Mouse (Mus musculus) c-Kit-positive CD71-negative TER-119-negative erythroid progenitor cells, embryonic 14.5 days (primary cell): ENCODE data around the gene Creld1.

ENCODE experiments used
- DNase-seq: peaks from one replicate; pipeline ENCODE4 v3.0.0-alpha.2; 2013; ENCODE audit warnings: low read depth

Creld1 gene

DNA sequence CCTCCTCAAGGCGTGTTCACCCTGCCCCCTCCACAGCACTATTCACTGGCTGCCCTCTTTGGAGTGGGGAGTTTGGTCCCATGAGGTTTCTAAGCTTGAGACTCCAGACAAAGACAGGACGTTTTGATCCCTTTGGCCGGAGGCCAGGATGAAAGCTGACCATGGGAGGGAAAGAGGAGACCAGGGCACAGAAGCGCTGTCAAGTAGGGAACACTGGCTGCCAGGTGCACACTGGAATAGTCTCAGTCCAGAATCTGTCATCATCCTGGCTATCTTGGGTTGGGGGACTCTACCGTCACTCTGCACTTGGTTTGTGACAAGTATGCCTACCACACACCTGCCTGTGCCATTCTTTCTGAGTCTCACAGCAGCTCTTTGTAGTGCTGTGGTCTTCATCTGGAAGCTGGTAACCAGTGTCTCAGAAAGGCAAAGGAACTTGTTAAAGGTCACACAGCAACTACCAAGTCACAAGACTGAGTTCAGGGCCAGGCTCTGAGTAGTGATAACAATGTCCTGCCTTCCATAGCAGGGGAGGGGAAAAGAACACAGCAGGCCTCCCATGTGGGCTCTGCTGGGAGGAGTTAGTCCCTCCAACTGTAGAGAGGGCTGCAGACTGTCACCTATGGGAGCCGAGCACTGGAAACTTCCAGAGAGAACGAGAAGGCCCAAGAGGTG lies 25.3 kb downstream of the Creld1 start:
- DNase-seq = no peak

DNA sequence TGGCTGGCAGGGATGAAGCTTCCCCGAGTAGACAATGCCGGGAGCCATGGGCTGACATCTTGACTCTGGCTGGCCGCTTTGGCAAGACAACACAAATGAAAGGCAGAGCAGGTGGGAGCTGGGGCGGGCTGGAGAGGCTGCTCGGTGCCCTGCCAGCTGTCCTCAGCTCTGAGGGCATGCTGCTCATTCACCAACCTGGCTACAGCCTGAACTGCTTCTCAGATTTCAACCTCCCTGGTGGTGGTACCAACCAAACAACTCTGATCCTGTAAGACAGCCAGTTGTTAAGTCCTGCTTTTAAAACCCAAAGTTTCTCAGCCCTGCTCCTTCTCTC lies 25.8 kb downstream of the Creld1 start:
- no peak for DNase-seq

DNA sequence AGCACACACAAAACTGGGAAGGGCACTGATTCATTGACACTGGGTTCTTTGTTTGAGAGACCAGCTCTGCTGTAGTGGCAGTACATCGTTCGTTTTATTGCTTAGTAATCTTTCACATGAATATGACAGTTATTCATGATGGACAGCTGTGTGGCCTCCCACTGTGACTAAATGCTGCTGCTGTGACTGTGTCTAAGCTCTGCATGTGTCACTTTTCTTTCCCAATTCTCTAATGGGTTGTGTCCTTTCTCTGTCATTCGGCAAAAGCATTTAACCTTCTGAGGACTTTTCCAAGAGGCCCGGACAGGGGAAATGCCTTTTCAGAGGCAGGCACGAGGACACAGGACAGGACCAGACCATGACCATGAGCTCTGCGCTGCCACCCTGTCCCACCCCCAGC lies 30.8 kb downstream of the Creld1 start:
- DNase-seq = no peak

DNA sequence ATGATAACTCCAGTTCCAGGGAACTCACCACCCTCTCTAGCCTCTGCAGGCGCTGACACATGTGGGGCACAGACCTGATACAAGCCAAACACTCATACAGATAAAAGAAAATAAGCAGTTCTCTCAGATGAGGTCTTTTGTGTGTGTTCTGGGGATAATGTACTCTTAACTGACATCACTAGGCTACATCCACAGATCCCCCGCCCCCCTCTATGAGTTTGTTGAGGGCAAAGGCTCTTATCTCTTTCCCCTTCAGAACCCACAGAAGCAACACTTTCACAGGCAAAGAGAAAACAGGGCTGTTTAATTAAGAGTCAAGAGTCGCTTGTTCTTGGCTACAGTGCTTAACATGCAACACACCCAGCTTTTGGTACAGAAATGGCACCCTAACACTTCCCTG lies 31.5 kb downstream of the Creld1 start:
- no peak for DNase-seq

DNA sequence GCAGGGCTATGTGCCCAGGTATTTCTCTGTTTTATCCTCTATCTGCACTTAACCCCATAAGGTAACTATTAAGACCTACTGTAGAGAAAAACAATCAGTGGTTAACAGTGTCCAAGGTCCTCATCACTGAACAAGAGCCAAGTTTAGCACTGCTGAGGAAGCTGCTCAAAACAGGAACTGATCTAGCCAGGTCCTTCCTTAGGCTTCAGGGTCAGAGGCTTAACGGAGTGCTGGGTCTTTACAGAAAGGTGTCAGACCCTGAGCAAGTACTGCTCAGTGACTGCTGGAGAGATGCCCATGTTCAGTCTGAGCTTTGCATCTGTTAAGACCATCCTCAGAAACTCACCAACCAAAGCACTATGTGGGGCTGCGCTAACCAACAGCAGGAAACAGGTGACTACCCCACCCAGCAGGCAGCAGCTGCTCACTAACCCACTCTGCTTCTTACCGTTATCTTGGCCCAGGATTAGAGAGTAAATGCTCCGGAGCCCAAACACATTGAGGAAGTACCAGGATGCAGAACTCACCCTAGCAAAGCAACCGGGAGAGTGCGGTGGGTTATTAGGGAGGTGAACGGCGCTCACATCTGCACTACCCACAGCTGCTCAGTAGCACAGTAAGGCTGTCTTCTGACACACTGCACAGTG lies 34.5 kb downstream of the Creld1 start:
- no peak for DNase-seq

DNA sequence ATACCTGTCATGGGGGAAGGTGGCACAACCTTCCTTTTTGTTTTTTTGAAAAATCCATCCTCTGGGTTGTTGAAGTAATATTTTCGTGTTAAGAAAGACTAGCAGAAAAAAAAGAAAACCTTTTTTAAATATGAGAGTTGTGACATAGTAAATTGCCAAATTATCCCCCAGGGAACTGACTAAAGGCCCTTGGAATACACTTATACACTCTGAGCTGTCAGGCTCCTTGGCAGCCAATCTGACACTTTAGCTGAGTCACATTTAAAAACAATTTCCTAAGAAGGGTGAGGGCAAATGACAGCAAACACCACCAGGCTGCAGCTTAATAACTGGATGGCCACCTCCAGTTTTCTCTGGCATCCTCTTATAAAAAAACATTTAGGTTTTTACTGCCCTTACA lies 39.2 kb downstream of the Creld1 start:
- no peak for DNase-seq

DNA sequence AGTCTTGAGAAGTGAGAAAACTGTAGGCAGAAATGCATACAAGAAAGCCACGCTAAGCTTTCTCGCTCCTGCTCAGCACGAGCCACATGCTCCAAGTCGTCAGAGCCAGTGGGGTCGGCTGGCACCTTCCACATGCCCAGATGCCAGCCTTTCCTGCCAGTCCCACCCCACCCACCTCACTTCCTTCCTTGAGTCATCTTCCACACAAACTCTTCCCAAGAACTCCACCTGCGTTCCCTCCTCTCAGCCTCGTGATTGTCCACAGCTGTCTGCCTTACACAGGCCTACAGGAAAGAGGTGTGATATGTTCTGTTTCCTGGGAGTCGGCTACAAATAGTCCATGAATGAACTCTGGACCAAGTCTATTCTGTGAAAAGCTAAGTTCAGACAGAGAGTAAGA lies 40.3 kb downstream of the Creld1 start:
- DNase-seq = no peak

DNA sequence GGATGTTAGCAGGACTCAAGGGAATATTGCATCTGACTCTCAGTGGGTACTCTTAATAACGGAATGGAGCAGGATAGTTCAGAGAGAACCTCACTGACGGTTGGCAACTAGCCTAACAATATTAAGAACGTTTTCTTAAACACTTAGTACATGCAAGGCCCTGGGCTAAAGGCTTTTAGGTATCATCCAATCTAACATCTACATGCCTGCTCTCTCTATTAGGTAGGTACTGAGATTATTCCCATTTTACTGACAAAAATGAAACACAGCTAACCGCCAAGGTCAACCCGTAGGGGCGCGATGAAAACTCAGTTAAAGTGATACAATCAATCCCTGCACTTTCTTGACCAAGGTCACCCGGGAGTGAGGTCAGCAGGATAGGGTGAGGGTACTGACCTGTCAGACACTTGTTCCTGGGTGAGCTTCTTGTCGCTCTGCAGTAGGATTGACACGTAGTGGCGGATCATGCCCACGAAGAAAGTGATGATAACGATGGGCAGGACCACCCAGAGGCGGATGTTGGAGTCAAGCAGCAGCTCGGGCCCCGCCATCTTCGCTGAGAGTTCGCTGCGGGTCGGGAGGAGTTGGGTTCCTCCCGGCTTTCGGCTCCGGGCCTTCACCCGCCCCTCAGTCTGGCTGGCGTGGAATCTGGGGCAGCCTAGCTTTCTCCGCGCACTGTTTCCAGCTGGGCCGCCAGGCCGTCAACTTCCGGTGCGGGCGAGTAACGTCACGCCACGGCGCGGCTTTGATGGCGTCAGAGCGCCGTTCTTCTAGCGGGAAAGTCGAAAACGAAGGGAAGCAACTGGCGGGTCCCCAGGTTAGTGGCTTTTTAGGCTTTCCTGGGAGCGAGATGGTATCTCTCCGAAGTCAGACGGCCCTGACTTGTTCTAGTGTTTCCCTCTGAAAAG lies 48.1 kb downstream of the Creld1 start, which contains the start of the genes Emc3 and Fancd2:
Gene Emc3 (minus strand): TSS at position 721 of the 908 bp plus-strand sequence.
Gene Fancd2 (plus strand): TSS at position 751 of the 908 bp plus-strand sequence.
- peak; percentile 73 for DNase-seq

DNA sequence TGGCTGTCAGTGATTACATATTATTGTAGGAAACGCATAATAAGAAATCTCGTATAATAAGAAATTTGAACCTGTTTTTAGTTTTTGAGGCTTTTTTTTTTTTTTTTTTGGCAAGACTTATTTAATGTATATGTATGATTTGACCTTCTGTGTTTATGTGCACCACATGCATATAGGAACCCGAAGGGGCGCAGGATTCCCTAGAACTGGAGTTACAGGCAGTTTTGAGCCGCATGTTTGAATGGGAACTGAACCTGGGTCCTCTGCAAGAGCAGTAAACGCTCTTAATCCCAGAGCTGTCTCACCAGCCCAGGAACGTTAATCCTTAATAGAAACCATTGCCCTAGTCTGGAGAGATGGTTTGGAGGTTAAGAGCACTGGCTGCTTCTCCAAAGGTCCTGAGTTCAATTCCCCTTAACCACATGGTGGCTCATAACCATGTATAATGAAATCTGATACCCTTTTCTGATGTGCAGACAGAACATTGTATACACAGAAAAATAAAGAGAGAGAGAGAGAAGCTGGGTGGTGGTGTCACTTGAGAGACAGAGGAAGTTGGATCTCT lies 48.8 kb downstream of the Creld1 start:
- no peak for DNase-seq

DNA sequence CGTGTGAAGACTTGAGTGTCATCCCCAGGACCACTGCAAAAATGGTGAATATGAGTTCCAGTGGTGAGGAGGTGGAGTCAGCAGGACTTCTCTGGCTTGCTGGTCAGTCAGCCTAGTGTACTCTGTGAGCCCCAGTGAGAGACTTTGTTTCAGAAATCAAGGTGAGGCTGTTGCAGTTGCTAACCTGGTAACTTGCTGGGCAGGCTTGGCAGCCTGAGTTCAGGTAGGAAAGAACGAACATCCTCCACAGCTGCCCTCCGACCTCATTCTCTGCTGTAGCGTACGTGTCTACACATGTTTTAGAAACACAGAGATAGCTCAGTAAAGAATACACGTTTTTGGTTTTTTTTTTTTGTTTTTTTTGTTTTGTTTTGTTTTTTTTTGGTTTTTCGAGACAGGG lies 51.8 kb downstream of the Creld1 start:
- no peak for DNase-seq

DNA sequence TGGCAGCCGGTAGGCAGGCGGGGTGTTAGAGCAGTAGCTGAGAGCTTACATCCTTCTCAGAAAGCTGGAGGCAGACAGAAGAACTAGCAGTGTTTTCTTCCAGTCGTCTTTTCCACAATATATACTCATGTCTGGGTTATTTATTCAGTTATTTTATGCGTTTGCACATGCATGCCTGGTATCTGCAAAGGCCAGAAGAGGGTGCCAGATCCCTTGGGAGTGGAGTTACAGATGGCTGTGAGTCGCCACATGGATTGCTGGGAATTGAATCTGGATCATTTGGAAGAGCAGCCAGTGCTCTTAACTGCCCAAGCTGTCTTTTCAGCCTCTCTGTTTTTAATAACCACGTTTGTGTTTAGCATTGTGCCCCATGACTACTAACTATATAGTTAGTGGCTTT lies 58.5 kb downstream of the Creld1 start:
- no peak for DNase-seq
